9 mouse cellular contexts compared by ENCODE assay signal in the genomic region with DNA sequence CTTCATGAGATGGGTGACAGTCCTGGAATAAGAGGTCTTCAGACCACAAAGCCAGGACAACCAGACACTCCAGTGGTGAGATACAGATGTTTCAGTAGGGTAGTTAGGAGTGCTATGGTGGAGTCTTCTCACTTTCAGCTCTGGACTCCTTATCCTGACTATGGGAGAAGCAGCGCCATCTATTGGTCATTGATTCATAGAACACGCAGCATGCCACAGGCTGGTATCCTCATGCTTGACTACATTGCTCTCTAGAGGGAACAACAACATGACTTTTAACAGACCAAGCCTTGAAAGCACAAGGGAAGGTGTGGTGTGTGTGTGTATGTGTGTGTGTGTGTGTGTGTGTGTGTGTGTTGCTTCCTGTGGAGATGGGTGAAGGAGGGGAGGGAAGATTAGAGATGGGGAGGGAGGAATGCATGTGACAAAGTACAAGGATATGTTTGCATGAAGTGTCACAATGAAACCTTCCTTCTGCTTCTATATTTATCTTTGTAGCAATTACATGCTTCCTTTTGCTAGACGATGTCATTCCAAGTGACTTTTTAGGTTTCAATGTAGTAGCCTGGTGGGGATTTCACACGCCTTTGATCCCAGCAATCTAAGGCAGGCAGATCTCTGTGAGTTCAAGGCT. TPM values are rescaled to one million over a fixed set of nuclear protein-coding genes. Genes with fewer than 3 reads are reported as not detected.
DNase-seq lines count a peak whose midpoint lies in the region; ATAC-seq and TF ChIP-seq lines count a peak whose summit lies in the region.
"Had no signal": no experiment of that assay in that cellular context is flagged by ENCODE, and none has a peak within 500 bp of the region (broad histone marks: within the 10 kb centered on the region; RNA-seq: fewer than 3 reads in every experiment).

No protein-coding gene starts in this region.

- H3K4me3 ChIP-seq in cortical plate, adult 2 months (ENCODE audit: insufficient read depth, low read length) = no peak overlapping the region
- H3K4me3 ChIP-seq: limb, embryonic 12.5 days had no signal

- ATAC-seq in frontal cortex, adult (ENCODE audit: low TSS enrichment) = peak; percentile 72

- intact Hi-C loops in heart, postnatal 36 days (cut with DNase I) = loop anchor here (5.0 kb wide), 1 partner anchor 394 kb away; no protein-coding TSS in a partner anchor

- no peak for TF ChIP-seq POLR2A in cortical plate, adult 2 months (IDR thresholded peaks at IDR 0.05; ENCODE audit: extremely low read depth, insufficient read depth, low read length)

- TF ChIP-seq CTCF in cortical plate, adult 2 months (IDR thresholded peaks at IDR 0.05; ENCODE audit: extremely low read depth, insufficient read depth, low read length) = peak; percentile 80

- H3K27me3 ChIP-seq in splenic B cell, adult 2 months (ENCODE audit: control insufficient read depth, insufficient read depth, low read length, poor library complexity, severe bottlenecking) = no peaks in the 10 kb centered on the region
- H3K27me3 ChIP-seq: limb, embryonic 12.5 days had no signal

- no peak overlapping the region for H3K27ac ChIP-seq in cortical plate, adult 2 months (ENCODE audit: insufficient read depth, low read length)

- no peaks in the 10 kb centered on the region for H3K36me3 ChIP-seq in splenic B cell, adult 2 months (ENCODE audit: control insufficient read depth, insufficient read depth, low read length, poor library complexity, severe bottlenecking)
- H3K36me3 ChIP-seq: limb, embryonic 12.5 days had no signal

- H3K4me1 ChIP-seq in cortical plate, adult 2 months (ENCODE audit: control insufficient read depth, insufficient read depth, low read length) = peaks cover under 1% of the 10 kb centered on the region; the same call in 1 of the 2 replicates

- DNase-seq in frontal cortex, postnatal 25 days (ENCODE audit: low spot score in 2 of 2) = no peak
- peak; percentile 1 for DNase-seq in T-cell, adult 2 months (ENCODE audit: low spot score)
- peak; percentile 18 to 32 for DNase-seq in heart, postnatal 36 days
- peak; percentile 40 to 42 for DNase-seq in layer of hippocampus, adult 8-10 months (ENCODE audit: low spot score in 2 of 2)
- peak; percentile 89 for DNase-seq in lung, postnatal 10 days
- peak; percentile 55 for DNase-seq in splenic B cell, adult 2 months (ENCODE audit: low read depth, low spot score)

RNA-seq across cellular contexts. Expression of a gene that starts 49.0 kb away (rescaled TPM):
- polyA plus RNA-seq in cortical plate, adult 2 months (2012; rRNA removed) = 3.5 and 3.7 TPM in 2 replicates
- total RNA-seq in heart, postnatal 36 days (2021) = 1 to 10 TPM; 4.7 to 4.8 TPM
- 1 to 10 TPM; 7.2 to 9.5 (median 8.4) TPM for total RNA-seq in layer of hippocampus, adult 8-10 months (2022)

Comparison
In these comparisons a context has a peak if more than half of its experiments do, and no peak if none do; other contexts are left out.
1. DNase-seq: peak in T-cell, adult 2 months (single experiment), heart, postnatal 36 days (2 of 2), layer of hippocampus, adult 8-10 months (2 of 2), lung, postnatal 10 days (single experiment) and splenic B cell, adult 2 months (single experiment); none in frontal cortex, postnatal 25 days (0 of 2).